In genomic region chr15:64001431-64001830, GRCm38 (mm10) we compare ENCODE assay signal across 27 mouse cellular contexts. TPM values are rescaled to one million over a fixed set of nuclear protein-coding genes. Genes with fewer than 3 reads are reported as not detected.
A peak's percentile ranks its signal among the peaks of the same experiment; 100 is the strongest.
DNase-seq lines count a peak whose midpoint lies in the region; ATAC-seq lines count a peak whose summit lies in the region.
"Had no signal": no experiment of that assay in that cellular context is flagged by ENCODE, and none has a peak within 500 bp of the region (broad histone marks: within the 10 kb centered on the region; RNA-seq: fewer than 3 reads in every experiment).

No protein-coding gene starts in this region.

- peaks cover 42% of the 10 kb centered on the region for H3K4me1 ChIP-seq in liver, embryonic 15.5 days (replicated peaks)
- H3K4me1 ChIP-seq in brown adipose tissue, adult 24 weeks (ENCODE audit: control insufficient read depth, insufficient read depth, insufficient read length, low read length) = peaks cover 8% of the 10 kb centered on the region; the same call in 1 of the 2 replicates

- H3K9me3 ChIP-seq in liver, embryonic 15.5 days (replicated peaks) = no peaks in the 10 kb centered on the region
- H3K9me3 ChIP-seq: G1E; heart, embryonic 13.5 days; hindbrain, embryonic 12.5 days; midbrain, embryonic 13.5 days had no signal

- H3K4me2 ChIP-seq in liver, embryonic 15.5 days = peak overlapping the region; percentile 13; the same call in 1 of the 2 replicates
- H3K4me2 ChIP-seq: heart, embryonic 13.5 days; hindbrain, embryonic 12.5 days; liver, embryonic 11.5 days; lung, embryonic 14.5 days; midbrain, embryonic 13.5 days had no signal

- peak overlapping the region; percentile 48 for H3K27ac ChIP-seq in liver, embryonic 15.5 days (replicated peaks)
- H3K27ac ChIP-seq in brown adipose tissue, adult 24 weeks (replicated peaks; ENCODE audit: low read depth, low read length) = peak overlapping the region; percentile 44; the same call in 1 of the 2 replicates
- H3K27ac ChIP-seq: heart, adult 2 months; heart, embryonic 13.5 days; hindbrain, embryonic 12.5 days; layer of hippocampus, adult 2 months; midbrain, embryonic 13.5 days had no signal

- no peak overlapping the region for H3K9ac ChIP-seq in liver, embryonic 15.5 days
- H3K9ac ChIP-seq: heart, embryonic 13.5 days; hindbrain, embryonic 12.5 days; lung, embryonic 14.5 days; midbrain, embryonic 13.5 days had no signal

- H3K36me3 ChIP-seq in liver, embryonic 15.5 days (replicated peaks) = no peaks in the 10 kb centered on the region
- H3K36me3 ChIP-seq: hindbrain, embryonic 12.5 days; midbrain, embryonic 13.5 days had no signal

- no peaks in the 10 kb centered on the region for H3K27me3 ChIP-seq in liver, embryonic 15.5 days
- H3K27me3 ChIP-seq: CH12.LX; heart, embryonic 13.5 days; hindbrain, embryonic 12.5 days; midbrain, embryonic 13.5 days; Patski had no signal

- no peak for ATAC-seq in liver, embryonic 15.5 days (ENCODE audit: insufficient read depth)
- peak; percentile 48 for ATAC-seq in megakaryocyte progenitor cell, adult 5-6 weeks (replicated peaks; ENCODE audit: poor library complexity)
- ATAC-seq: intestine, postnatal 0 days; midbrain, embryonic 13.5 days; Patski had no signal

- no peak overlapping the region for H3K4me3 ChIP-seq in liver, embryonic 15.5 days (replicated peaks)
- H3K4me3 ChIP-seq in brown adipose tissue, adult 24 weeks (ENCODE audit: insufficient read depth, low read depth, low read length) = no peak overlapping the region
- H3K4me3 ChIP-seq: heart, adult 2 months; heart, embryonic 13.5 days; hindbrain, embryonic 12.5 days; layer of hippocampus, adult 2 months; midbrain, embryonic 13.5 days had no signal

- WGBS in liver, embryonic 15.5 days (ENCODE audit: insufficient replicate concordance) = 65% methylated on average over 6 of the region's 6 CpGs

- DNase-seq in liver = no peak
- DNase-seq in 416B (ENCODE audit: low read depth) = peak; percentile 68
- DNase-seq in right cerebral cortex, postnatal 10 days (ENCODE audit: low spot score in 2 of 2) = no peak
- no peak for DNase-seq in yolk sac, embryonic 10.5 days (ENCODE audit: low spot score)
- DNase-seq: adrenal gland, adult 2 months; B cell, adult 2 months; cerebellum, adult 2 months; cerebellum, postnatal 25 days; heart, adult 2 months; heart, postnatal 14 days; kidney, postnatal 25 days; lung, embryonic 14.5 days; right cerebral cortex, postnatal 4 days; thymus, adult 18-20 months; thymus, postnatal 36 days had no signal

RNA-seq across cellular contexts. Expression of gene Fam49b, which starts 58.8 kb away (rescaled TPM):
- 32.2 and 36.0 TPM in 2 replicates for polyA plus RNA-seq in liver, embryonic 15.5 days (2015; fragmentation: Nextera tagmentation; extraction: Ambion mirVana)
- polyA plus RNA-seq in brown adipose tissue, adult 24 weeks (2012; ENCODE audit: insufficient read depth, insufficient read length, missing spikeins) = 29.7 and 30.2 TPM in 2 replicates
- 425 and 491 TPM in 2 replicates for total RNA-seq in megakaryocyte progenitor cell, adult 5-6 weeks (2015)
- 279 and 318 TPM in 2 replicates for total RNA-seq in megakaryocyte progenitor cell, adult 5-6 weeks (2017)
